Mouse (Mus musculus) cerebellum, adult 2 months (tissue): ENCODE data around the gene Htt.

Source experiments
- CTCF ChIP-seq: fragments of 200-500 bp; IDR thresholded peaks from 2 replicates; pipeline ENCODE4 v1.5.1; 2011; ENCODE audit warnings: low read depth, mild to moderate bottlenecking, control low read depth, low read length, moderate library complexity, borderline replicate concordance; ENCODE audit not compliant: insufficient read depth
- POLR2A ChIP-seq: fragments of 200-500 bp; IDR thresholded peaks from 2 replicates; pipeline ENCODE4 v1.6.1; 2011; ENCODE audit warnings: low read length, control low read depth, borderline replicate concordance; ENCODE audit not compliant: insufficient read depth

DNA sequence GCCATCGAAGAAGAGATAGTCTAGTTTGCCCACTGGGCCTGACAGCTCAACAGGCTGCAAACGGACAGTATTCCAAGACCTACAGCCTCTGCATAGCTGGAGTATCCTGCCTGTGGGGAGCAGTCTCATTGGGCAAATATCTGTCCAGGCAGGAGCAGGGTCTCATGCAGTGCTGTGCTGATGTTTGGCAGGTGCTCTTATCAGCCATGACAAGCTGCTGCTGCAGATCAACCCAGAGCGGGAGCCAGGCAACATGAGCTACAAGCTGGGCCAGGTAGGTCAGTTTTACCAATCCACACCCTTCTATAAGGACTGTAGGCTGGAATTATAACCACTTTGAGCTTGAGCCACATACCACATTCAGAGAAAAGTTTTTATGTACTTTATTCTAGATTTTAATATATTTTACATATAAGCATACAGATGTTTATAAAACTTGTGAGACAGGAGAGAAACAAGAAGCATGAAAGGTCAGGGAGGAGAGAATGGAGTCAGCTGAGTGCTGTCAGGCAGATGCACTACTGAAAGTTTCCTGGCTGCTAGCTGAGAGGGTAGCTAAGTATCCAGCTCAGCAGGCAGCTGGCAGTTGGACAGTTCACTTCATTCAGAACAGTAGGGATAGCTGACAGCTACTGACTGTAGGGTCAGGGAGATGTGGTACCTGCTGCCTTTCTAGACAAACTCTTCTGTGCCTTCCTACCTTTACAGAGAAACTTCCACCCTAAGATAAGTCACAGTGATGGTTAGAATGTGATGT, 135.3 kb downstream of the Htt start:
- TF ChIP-seq POLR2A = no peak
- TF ChIP-seq CTCF = no peak
